Mouse (Mus musculus): ENCODE results near the gene Mt1.

The Mt1 gene

DNA sequence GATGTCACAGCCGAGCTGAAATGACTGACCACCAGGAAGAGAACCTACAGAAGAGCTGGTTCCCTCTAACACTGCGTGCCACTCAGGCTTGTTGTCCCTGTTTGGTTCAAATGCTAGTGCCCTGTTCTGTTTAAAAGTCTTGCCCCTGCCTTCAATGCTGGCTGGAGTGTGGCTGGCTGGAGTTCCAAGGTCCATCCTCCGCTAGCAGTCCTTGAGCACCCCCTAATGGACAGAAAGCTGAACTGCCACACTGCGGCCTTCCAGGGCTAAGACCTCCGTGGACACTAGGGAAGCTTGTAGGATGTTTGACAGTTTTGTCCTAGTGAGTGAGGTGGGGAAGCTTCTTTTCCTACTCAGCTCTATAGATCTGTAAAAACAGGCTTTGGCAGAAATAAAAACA, 26.9 kb downstream of the Mt1 start:
- peak; percentile 66 for DNase-seq (ENCODE audit: low spot score)

DNA sequence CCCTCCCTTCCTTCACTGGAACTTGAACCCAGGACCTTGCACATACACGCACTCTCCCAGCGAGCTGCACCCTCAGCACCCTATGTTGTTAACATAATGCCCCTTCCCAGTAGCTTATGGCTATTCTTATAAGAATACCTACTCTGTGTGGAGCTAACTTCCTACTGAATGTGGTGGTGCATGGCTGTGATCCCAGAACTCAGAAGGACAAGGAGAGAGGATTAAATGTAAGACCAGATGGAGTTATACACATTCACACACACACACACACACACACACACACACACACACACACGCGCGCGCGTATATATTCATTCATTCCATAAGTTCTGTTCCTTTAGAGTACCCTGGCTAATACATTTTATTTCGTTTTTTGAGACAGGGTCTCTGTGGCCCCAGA, 27.4 kb downstream of the Mt1 start:
- DNase-seq (ENCODE audit: low spot score) = no peak

DNA sequence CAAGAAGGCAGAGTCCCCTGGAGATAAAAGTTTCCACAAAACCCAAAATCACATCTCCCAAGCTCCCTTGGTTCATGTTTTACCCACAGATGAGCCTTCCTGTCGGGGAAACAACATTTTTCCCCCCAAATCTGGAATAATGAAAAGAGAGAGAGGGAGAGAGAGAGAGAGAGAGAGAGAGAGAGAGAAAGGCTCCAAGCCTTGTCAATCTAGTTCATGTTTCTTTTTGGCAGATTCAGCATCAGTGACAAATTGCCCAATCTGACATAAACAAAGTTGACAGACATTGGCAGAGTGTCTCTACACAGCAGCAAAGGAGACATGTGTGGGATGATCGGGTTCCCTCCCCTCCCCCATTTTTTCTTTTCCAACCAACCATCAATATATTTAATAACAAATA, 28.6 kb downstream of the Mt1 start:
- DNase-seq (ENCODE audit: low spot score) = no peak

DNA sequence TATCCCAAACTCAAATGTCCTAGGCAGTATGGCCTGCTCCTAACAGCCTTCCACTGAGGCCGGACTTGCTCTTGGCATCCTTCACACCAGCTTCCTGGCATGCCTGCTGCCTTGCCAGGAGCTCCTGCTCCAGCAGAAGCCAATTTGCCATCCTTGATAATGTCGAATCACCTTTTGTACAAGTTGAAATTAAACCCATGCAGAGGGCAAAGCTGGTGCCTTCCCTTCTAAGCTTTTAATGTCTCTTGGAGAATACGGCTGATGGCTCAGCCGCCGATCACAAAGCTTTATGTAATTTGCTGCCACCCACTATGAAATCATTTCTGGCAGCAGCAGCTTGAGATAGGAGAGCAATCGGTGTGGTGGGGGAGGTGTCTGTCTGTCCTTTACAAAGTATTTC, 30.8 kb downstream of the Mt1 start:
- DNase-seq (ENCODE audit: low spot score) = no peak

DNA sequence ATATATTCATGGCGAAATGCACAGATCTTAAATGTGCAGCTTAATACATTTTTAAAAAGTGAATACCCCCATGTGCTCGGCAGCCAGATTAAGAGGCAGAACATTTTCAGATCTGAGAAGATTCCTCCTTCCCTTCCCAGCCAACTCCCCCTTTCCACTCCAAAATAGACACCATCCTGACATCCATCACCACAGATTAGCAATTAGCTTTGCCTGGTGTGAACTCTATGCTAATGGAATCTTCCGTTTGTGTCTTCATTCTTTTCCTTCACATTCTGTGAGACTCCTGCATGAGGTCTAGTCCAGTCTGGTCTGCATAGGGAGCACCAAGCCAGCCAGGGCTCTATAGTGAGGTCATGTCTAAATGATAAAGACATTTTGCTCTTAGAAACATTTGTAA, 31.3 kb downstream of the Mt1 start:
- DNase-seq (ENCODE audit: low spot score) = no peak

DNA sequence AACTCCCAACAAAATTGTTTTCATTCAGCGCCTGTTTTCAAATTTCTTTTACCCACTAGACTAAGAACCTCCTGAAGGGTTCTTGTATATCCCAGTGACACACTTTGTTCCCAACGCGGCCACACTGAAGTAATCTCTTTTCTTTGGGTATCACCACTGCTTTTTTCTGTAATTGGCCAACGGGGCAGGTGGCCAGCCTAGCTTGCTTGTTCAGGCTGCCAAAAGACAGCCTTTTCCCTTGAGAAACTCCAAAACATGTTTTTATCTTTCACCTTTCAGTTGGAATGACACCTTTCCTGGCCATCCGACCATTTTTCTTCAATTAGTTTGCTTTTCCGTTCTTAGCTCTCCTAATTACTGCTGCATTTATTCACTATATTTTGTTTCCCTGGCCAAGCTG, 34.9 kb downstream of the Mt1 start:
- DNase-seq (ENCODE audit: low spot score) = no peak

DNA sequence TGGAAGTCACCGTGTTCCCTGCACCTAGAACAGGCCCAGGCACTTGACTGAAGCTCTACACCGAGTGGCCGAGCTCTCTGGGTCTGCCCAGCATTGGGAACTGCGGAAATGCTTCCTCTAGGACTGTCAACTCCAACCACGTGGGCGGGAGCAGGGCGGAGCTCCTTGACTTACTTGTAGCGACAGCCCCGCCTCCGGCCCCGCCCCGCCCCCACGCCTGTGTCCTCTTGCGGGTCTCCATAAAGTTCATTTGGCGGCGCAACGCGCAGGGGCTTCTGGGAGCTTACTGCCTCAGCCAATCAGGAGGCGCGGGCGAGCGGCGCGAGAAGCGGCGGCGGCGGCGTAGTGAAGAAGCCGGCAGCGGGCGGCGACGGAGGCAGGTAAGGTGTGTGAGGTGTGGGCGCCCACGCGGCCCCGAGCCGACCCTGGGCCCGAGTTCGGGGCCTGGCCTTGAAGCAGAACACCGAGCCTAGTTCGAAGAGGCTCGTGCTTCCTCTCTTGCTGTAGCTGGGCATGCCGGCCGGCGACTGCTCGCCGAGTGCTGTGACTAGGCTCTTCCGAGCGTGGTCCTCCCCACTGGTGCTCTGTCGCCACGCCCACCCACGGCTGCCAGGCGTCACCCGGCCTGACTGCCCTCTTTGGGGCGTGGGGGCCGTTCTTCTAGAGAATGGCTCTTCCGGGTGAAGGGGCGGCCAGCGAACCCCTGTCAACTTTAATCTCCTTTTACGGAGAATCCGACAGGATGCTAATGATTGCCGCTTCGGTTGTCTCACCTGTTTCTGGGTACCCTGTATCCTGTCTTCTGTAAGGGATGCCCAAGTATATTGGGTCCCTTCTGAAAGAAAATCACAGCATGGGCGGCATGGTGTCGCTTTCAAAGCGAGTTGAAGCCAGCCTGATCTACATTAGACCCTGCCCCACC, 35.6 kb downstream of the Mt1 start, which contains the start of gene Nup93:
Gene Nup93, plus strand, starts transcription at position 313 of the 922 bp plus-strand sequence.
- DNase-seq (ENCODE audit: low spot score) = peak; percentile 98

DNA sequence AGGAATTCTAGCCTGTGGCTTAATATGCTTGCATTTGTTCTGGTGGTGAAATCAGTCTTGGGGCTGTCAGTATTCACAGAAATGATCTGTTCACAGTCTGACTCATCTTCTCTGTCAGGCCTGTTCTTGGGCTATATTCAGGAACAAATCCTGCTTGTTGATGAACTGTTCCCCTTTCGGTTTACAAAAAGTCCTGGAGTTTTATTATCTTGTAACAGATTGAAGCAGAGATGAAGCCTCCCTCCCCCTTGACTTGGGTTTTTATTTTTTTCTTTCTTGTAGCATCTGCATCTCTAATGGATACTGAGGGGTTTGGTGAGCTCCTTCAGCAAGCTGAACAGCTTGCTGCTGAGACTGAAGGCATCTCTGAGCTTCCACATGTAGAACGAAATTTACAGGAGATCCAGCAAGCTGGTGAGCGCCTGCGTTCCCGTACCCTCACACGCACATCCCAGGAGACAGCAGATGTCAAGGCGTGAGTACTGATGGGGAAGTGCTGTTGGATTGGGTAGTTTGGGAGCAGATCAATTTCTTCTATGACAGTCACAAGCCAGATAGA, 48.6 kb downstream of the Mt1 start:
- no peak for DNase-seq (ENCODE audit: low spot score)
